Comparison of ENCODE assay signal across 14 mouse cellular contexts in the genomic region with DNA sequence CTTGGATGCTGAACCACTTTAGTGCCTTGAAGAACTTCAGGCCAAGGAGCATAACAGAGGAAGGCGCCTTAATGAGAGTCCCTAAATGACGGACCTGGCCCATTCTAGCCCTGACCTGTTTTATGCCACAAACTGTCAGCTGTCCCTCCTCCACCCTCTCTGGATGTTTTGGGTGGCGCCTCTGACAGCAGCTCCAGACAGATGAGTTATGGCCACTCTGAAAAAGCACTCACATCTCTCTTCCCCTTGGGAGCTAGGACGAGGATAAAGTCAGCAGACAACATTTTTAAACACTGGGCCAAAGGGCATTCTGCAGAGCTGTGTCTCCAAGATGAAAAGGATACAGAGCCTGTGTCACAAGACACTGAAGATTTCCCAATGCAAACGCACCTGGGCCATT.
DNase-seq lines count a peak whose midpoint lies in the region; ATAC-seq lines count a peak whose summit lies in the region.
"Had no signal": no experiment of that assay in that cellular context is flagged by ENCODE, and none has a peak within 500 bp of the region (broad histone marks: within the 10 kb centered on the region; RNA-seq: fewer than 3 reads in every experiment).

No protein-coding gene starts in this region.

- no peak for ATAC-seq in embryonic facial prominence, embryonic 12.5 days (ENCODE audit: insufficient number of reproducible peaks, insufficient read depth, low FRiP score, low TSS enrichment)
- no peak for ATAC-seq in limb, embryonic 12.5 days (ENCODE audit: insufficient number of reproducible peaks, insufficient read depth, low FRiP score, low TSS enrichment, low read depth)
- no peak for ATAC-seq in heart, embryonic 11.5 days (replicated peaks; ENCODE audit: insufficient number of reproducible peaks, low FRiP score, low TSS enrichment)
- no peak for ATAC-seq in CD4-positive, CD25-positive, alpha-beta regulatory T cell, adult 4 months
- ATAC-seq: hindbrain, embryonic 16.5 days had no signal

- WGBS in embryonic facial prominence, embryonic 12.5 days: 72% methylated on average over 5 of the region's 5 CpGs
- WGBS in limb, embryonic 12.5 days: 41% methylated on average over 5 of the region's 5 CpGs
- WGBS in heart, embryonic 11.5 days (ENCODE audit: insufficient replicate concordance): 51% methylated on average over 5 of the region's 5 CpGs

- H3K27ac ChIP-seq in embryonic facial prominence, embryonic 12.5 days: 0 out of 2 replicates have a peak overlapping the region, but pooled peaks have one; percentile 33
- H3K27ac ChIP-seq in limb, embryonic 12.5 days: 0 out of 2 replicates have a peak overlapping the region, but pooled peaks have one; percentile 12
- no peak overlapping the region for H3K27ac ChIP-seq in heart, embryonic 11.5 days (ENCODE audit: low read depth, low read length)
- H3K27ac ChIP-seq: midbrain, embryonic 12.5 days; neural tube, embryonic 12.5 days had no signal

- no peak overlapping the region for H3K4me2 ChIP-seq in embryonic facial prominence, embryonic 12.5 days (replicated peaks)
- no peak overlapping the region for H3K4me2 ChIP-seq in limb, embryonic 12.5 days
- H3K4me2 ChIP-seq in heart, embryonic 11.5 days: no peak overlapping the region
- H3K4me2 ChIP-seq: midbrain, embryonic 12.5 days; neural tube, embryonic 12.5 days had no signal

- H3K27me3 ChIP-seq in embryonic facial prominence, embryonic 12.5 days: no peaks in the 10 kb centered on the region
- no peaks in the 10 kb centered on the region for H3K27me3 ChIP-seq in limb, embryonic 12.5 days
- no peaks in the 10 kb centered on the region for H3K27me3 ChIP-seq in heart, embryonic 11.5 days (ENCODE audit: control insufficient read depth, insufficient read depth, low read length)
- H3K27me3 ChIP-seq: neural tube, embryonic 12.5 days had no signal

- H3K9me3 ChIP-seq in embryonic facial prominence, embryonic 12.5 days: no peaks in the 10 kb centered on the region
- H3K9me3 ChIP-seq in limb, embryonic 12.5 days: no peaks in the 10 kb centered on the region
- no peaks in the 10 kb centered on the region for H3K9me3 ChIP-seq in heart, embryonic 11.5 days (replicated peaks; ENCODE audit: control insufficient read depth, low read length)
- H3K9me3 ChIP-seq: midbrain, embryonic 12.5 days; neural tube, embryonic 12.5 days had no signal

- peak; percentile 29 for DNase-seq in kidney, adult 11 months
- DNase-seq in kidney, adult 18-20 months: no peak
- peak; percentile 80 for DNase-seq in gonadal fat pad, adult 2 months (ENCODE audit: low read depth)
- DNase-seq in Muller cell, postnatal 12 days (ENCODE audit: inconsistent ontology term): no peak
- DNase-seq: layer of hippocampus, adult 9-11 months; left cerebral cortex, postnatal 4 days; lung, adult 18-20 months had no signal

- H3K36me3 ChIP-seq in embryonic facial prominence, embryonic 12.5 days: no peaks in the 10 kb centered on the region
- H3K36me3 ChIP-seq in limb, embryonic 12.5 days: no peaks in the 10 kb centered on the region
- no peaks in the 10 kb centered on the region for H3K36me3 ChIP-seq in heart, embryonic 11.5 days (ENCODE audit: control insufficient read depth, insufficient read depth, low read length)
- H3K36me3 ChIP-seq: midbrain, embryonic 12.5 days; neural tube, embryonic 12.5 days had no signal

- no peak overlapping the region for H3K4me3 ChIP-seq in embryonic facial prominence, embryonic 12.5 days
- no peak overlapping the region for H3K4me3 ChIP-seq in limb, embryonic 12.5 days (replicated peaks)
- H3K4me3 ChIP-seq in heart, embryonic 11.5 days (ENCODE audit: low read depth, low read length): no peak overlapping the region
- H3K4me3 ChIP-seq: midbrain, embryonic 12.5 days; neural tube, embryonic 12.5 days had no signal

- H3K4me1 ChIP-seq in embryonic facial prominence, embryonic 12.5 days: peaks cover 49% of the 10 kb centered on the region
- H3K4me1 ChIP-seq in limb, embryonic 12.5 days (replicated peaks): peaks cover 61% of the 10 kb centered on the region
- peaks cover 49% of the 10 kb centered on the region for H3K4me1 ChIP-seq in heart, embryonic 11.5 days (ENCODE audit: control insufficient read depth, insufficient read depth, low read length)

- no peak overlapping the region for H3K9ac ChIP-seq in embryonic facial prominence, embryonic 12.5 days
- no peak overlapping the region for H3K9ac ChIP-seq in limb, embryonic 12.5 days (replicated peaks)
- H3K9ac ChIP-seq in heart, embryonic 11.5 days (ENCODE audit: low read depth, low read length): no peak overlapping the region
- H3K9ac ChIP-seq: midbrain, embryonic 12.5 days; neural tube, embryonic 12.5 days had no signal

Comparison
In these comparisons a context has a peak if more than half of its experiments do, and no peak if none do; other contexts are left out.
1. DNase-seq: peak in kidney, adult 11 months (single experiment) and gonadal fat pad, adult 2 months (single experiment); none in kidney, adult 18-20 months (single experiment) and Muller cell, postnatal 12 days (single experiment).